Mouse (Mus musculus) forebrain, postnatal 0 days (tissue): Measurements from ENCODE around the gene Atp7a. TPM values are rescaled to one million over a fixed set of nuclear protein-coding genes. Genes with fewer than 3 reads are reported as not detected.

Source experiments
- ATAC-seq: fragments of 200-750 bp; cut with Nextera tagmentation; 2 replicates; pipeline ENCODE4 v1.8.0; 2017; ENCODE audit warnings: mild to moderate bottlenecking, moderate library complexity
- DNase-seq: peaks from one replicate; pipeline ENCODE4 v3.0.0-alpha.2; 2015
- H3K27ac ChIP-seq: fragments of 300-500 bp; sonication (generic); 2 replicates; pipeline ENCODE4 v1.5.1; 2014; ENCODE audit warnings: low read depth, mild to moderate bottlenecking, antibody characterized with exemption, low read length, moderate library complexity, mixed read lengths
- H3K27me3 ChIP-seq: fragments of 300-500 bp; sonication (generic); 2 replicates; pipeline ENCODE4 v1.6.1; 2014; ENCODE audit warnings: mild to moderate bottlenecking, low read length, mixed read lengths; ENCODE audit not compliant: insufficient read depth
- H3K36me3 ChIP-seq: fragments of 300-500 bp; sonication (generic); 2 replicates; pipeline ENCODE4 v1.6.1; 2014; ENCODE audit warnings: mild to moderate bottlenecking, moderate library complexity; ENCODE audit not compliant: insufficient read depth
- H3K4me1 ChIP-seq: fragments of 300-500 bp; sonication (generic); 2 replicates; pipeline ENCODE4 v1.6.1; 2014; ENCODE audit warnings: antibody characterized with exemption; ENCODE audit not compliant: insufficient read depth
- H3K4me2 ChIP-seq: fragments of 300-500 bp; sonication (generic); 2 replicates; pipeline ENCODE4 v1.6.1; 2014; ENCODE audit warnings: low read depth, mild to moderate bottlenecking, moderate library complexity
- H3K4me3 ChIP-seq: fragments of 300-500 bp; sonication (generic); 2 replicates; pipeline ENCODE4 v1.5.1; 2014; ENCODE audit warnings: low read depth, low read length, mixed read lengths
- H3K9ac ChIP-seq: fragments of 300-500 bp; sonication (generic); 2 replicates; pipeline ENCODE4 v1.6.1; 2014; ENCODE audit warnings: mild to moderate bottlenecking
- H3K9me3 ChIP-seq: fragments of 300-500 bp; sonication (generic); 2 replicates; pipeline ENCODE4 v1.6.1; 2016; ENCODE audit warnings: low read length
- CTCF ChIP-seq: sonication (generic); IDR thresholded peaks from 2 replicates; pipeline ENCODE4 v1.5.1; 2016; ENCODE audit warnings: antibody characterized with exemption, control low read depth, low read depth
- WGBS: fragments of 180-500 bp; shearing (Covaris S2); extraction: QIAGEN DNeasy Blood & Tissue Kit; methylation state at CpG from one replicate; pipeline ENCODE4 v1.1.7; 2014; 5-methylcytosine and 5-hydroxymethylcytosine counted together
- polyA plus RNA-seq: library from polyadenylated mRNA; unstranded; fragments of >200 nt; fragmentation: Nextera tagmentation; extraction: Ambion mirVana; gene quantifications from 2 replicates; pipeline ENCODE4 v1.2.1, GENCODE M21; 2015
- total RNA-seq: library from RNA; depleted of rRNA; stranded (reverse); fragments of >200 nt; gene quantifications from 2 replicates; pipeline ENCODE4 v1.2.3, GENCODE M21; 2014

The Atp7a gene
- total and polyA plus RNA-seq, 2 experiments from 2014 or later = 6.5 to 14.6 TPM

- Histone ChIP-seq H3K9me3 (no peaks in the 10 kb centered on the region), H3K4me1 (no peaks in the 10 kb centered on the region), H3K27ac (no peak overlapping the region), H3K36me3 (no peaks in the 10 kb centered on the region), H3K4me2 (no peak overlapping the region), H3K4me3 (no peak overlapping the region), H3K27me3 (no peaks in the 10 kb centered on the region), H3K9ac (no peak overlapping the region)
- ATAC-seq (no peak), DNase-seq (no peak)
- 87% methylated on average over 1 of the region's 1 CpGs for WGBS
- no peak for TF ChIP-seq CTCF
These were observed 121.1 kb downstream of the Atp7a start for GRCm38 (mm10) chrX:106148185-106148584.

- TF ChIP-seq CTCF = no peak
- no peak overlapping the region for H3K9ac ChIP-seq
- H3K9me3 ChIP-seq = no peaks in the 10 kb centered on the region
- no peaks in the 10 kb centered on the region for H3K36me3 ChIP-seq
- 87% methylated on average over 3 of the region's 3 CpGs for WGBS
- H3K4me2 ChIP-seq = no peak overlapping the region
- ATAC-seq = no peak
- no peak overlapping the region for H3K4me3 ChIP-seq
- H3K4me1 ChIP-seq = no peaks in the 10 kb centered on the region
- H3K27ac ChIP-seq = no peak overlapping the region
- no peak for DNase-seq
- H3K27me3 ChIP-seq = no peaks in the 10 kb centered on the region
These were observed 122.4 kb downstream of the Atp7a start for GRCm38 (mm10) chrX:106149460-106149859.

GRCm38 (mm10) chrX:106154180-106154586, 127.1 kb downstream of the Atp7a start:
- DNase-seq = no peak
- ATAC-seq = no peak
- Histone ChIP-seq H3K4me2 (no peak overlapping the region), H3K4me3 (no peak overlapping the region), H3K4me1 (no peaks in the 10 kb centered on the region), H3K9ac (no peak overlapping the region), H3K27me3 (no peaks in the 10 kb centered on the region), H3K36me3 (no peaks in the 10 kb centered on the region), H3K27ac (no peak overlapping the region), H3K9me3 (no peaks in the 10 kb centered on the region)
- no peak for TF ChIP-seq CTCF

- no peak overlapping the region for H3K9ac ChIP-seq
- H3K4me1 ChIP-seq = no peaks in the 10 kb centered on the region
- no peak overlapping the region for H3K4me2 ChIP-seq
- no peaks in the 10 kb centered on the region for H3K27me3 ChIP-seq
- ATAC-seq = no peak
- no peak for TF ChIP-seq CTCF
- DNase-seq = no peak
- no peaks in the 10 kb centered on the region for H3K9me3 ChIP-seq
- WGBS = 80% methylated on average over 4 of the region's 4 CpGs
- H3K27ac ChIP-seq = no peak overlapping the region
- H3K36me3 ChIP-seq = no peaks in the 10 kb centered on the region
- H3K4me3 ChIP-seq = no peak overlapping the region
These were observed 128.8 kb downstream of the Atp7a start for GRCm38 (mm10) chrX:106155892-106156291.

GRCm38 (mm10) chrX:106163995-106164394, 136.9 kb downstream of the Atp7a start:
- Histone ChIP-seq H3K27ac (no peak overlapping the region), H3K9ac (no peak overlapping the region), H3K4me2 (no peak overlapping the region), H3K27me3 (no peaks in the 10 kb centered on the region), H3K9me3 (no peaks in the 10 kb centered on the region), H3K4me3 (no peak overlapping the region), H3K4me1 (no peaks in the 10 kb centered on the region), H3K36me3 (no peaks in the 10 kb centered on the region)
- 64% methylated on average over 5 of the region's 5 CpGs for WGBS
- no peak for ATAC-seq
- no peak for DNase-seq
- no peak for TF ChIP-seq CTCF

GRCm38 (mm10) chrX:106164555-106164954, 137.5 kb downstream of the Atp7a start:
- WGBS = 77% methylated on average over 5 of the region's 5 CpGs
- Histone ChIP-seq H3K4me2 (no peak overlapping the region), H3K9ac (no peak overlapping the region), H3K27me3 (no peaks in the 10 kb centered on the region), H3K4me1 (no peaks in the 10 kb centered on the region), H3K27ac (no peak overlapping the region), H3K36me3 (no peaks in the 10 kb centered on the region), H3K4me3 (no peak overlapping the region), H3K9me3 (no peaks in the 10 kb centered on the region)
- DNase-seq (no peak), ATAC-seq (no peak)
- TF ChIP-seq CTCF = no peak

GRCm38 (mm10) chrX:106165089-106165488, 138.0 kb downstream of the Atp7a start:
- H3K4me2 ChIP-seq = no peak overlapping the region
- no peaks in the 10 kb centered on the region for H3K36me3 ChIP-seq
- ATAC-seq (no peak), DNase-seq (no peak)
- H3K4me3 ChIP-seq = no peak overlapping the region
- WGBS = 76% methylated on average over 1 of the region's 1 CpGs
- H3K4me1 ChIP-seq = no peaks in the 10 kb centered on the region
- H3K27me3 ChIP-seq = no peaks in the 10 kb centered on the region
- no peak for TF ChIP-seq CTCF
- no peaks in the 10 kb centered on the region for H3K9me3 ChIP-seq
- no peak overlapping the region for H3K27ac ChIP-seq
- H3K9ac ChIP-seq = no peak overlapping the region
